Mouse (Mus musculus) CH12.LX (cell line): ENCODE results near the gene Fads3. TPM values are rescaled to one million over a fixed set of nuclear protein-coding genes. Genes with fewer than 3 reads are reported as not detected.

ENCODE experiments used
- DNase-seq: peaks from one replicate; pipeline ENCODE4 v3.0.0-alpha.2; 2013; ENCODE audit errors: extremely low read depth
- H3K27ac ChIP-seq: 2 replicates; pipeline ENCODE4 v1.5.1; 2012; ENCODE audit warnings: low read depth, mild to moderate bottlenecking, control low read depth, moderate library complexity; ENCODE audit not compliant: insufficient read depth
- H3K27me3 ChIP-seq: replicated peaks from 2 replicates; pipeline ENCODE3; 2012; ENCODE audit warnings: inconsistent platforms
- H3K36me3 ChIP-seq, 2 experiments: replicated peaks in 1 of 2; 2 replicates each; pipeline versions ENCODE3 to v1.6.1; 2012; ENCODE audit warnings: inconsistent platforms in 1 of 2, low read length in 1 of 2, mild to moderate bottlenecking in 1 of 2, mixed read lengths in 1 of 2, moderate library complexity in 1 of 2; ENCODE audit not compliant: control insufficient read depth in 1 of 2, insufficient read depth in 1 of 2
- H3K4me1 ChIP-seq, 2 experiments: 2 replicates each; pipeline ENCODE4 v1.6.1; 2012; ENCODE audit warnings: inconsistent platforms in 1 of 2, moderate library complexity in 1 of 2; ENCODE audit not compliant: insufficient read depth in 2 of 2, control insufficient read depth in 1 of 2
- H3K4me2 ChIP-seq: 2 replicates; pipeline ENCODE4 v1.6.1; 2012; ENCODE audit warnings: low read depth, mild to moderate bottlenecking, control low read depth; ENCODE audit not compliant: poor library complexity, insufficient read depth, severe bottlenecking
- H3K4me3 ChIP-seq, 3 experiments: fragments of 150-350 bp in 1 of 3; sonication (generic) in 1 of 3; replicated peaks in 1 of 3; 2 replicates each; pipeline versions ENCODE3 to v1.5.1; 2011 to 2012; ENCODE audit warnings: low read depth in 2 of 3, low read length in 2 of 3, mild to moderate bottlenecking in 2 of 3, moderate library complexity in 2 of 3, control low read depth in 1 of 3, improper control_type of control experiment in 1 of 3, inconsistent platforms in 1 of 3, mixed read lengths in 1 of 3; ENCODE audit not compliant: poor library complexity in 1 of 3
- H3K79me2 ChIP-seq: replicated peaks from 2 replicates; pipeline ENCODE4 v1.6.1; 2012; ENCODE audit warnings: mild to moderate bottlenecking, moderate library complexity; ENCODE audit not compliant: control insufficient read depth, poor library complexity, insufficient read depth, severe bottlenecking; ENCODE audit errors: extremely low read depth
- H3K9ac ChIP-seq: 2 replicates; pipeline ENCODE4 v1.6.1; 2012; ENCODE audit warnings: low read depth, mild to moderate bottlenecking, control low read depth, moderate library complexity; ENCODE audit not compliant: insufficient read depth
- H3K9me3 ChIP-seq: replicated peaks from 2 replicates; pipeline ENCODE3; 2012; ENCODE audit warnings: low read length, inconsistent platforms, mixed read lengths
- CHD2 ChIP-seq: IDR thresholded peaks from 2 replicates; pipeline ENCODE4 v1.6.1; 2011; ENCODE audit warnings: low read length, improper control_type of control experiment
- E2F4 ChIP-seq: IDR thresholded peaks from 2 replicates; pipeline ENCODE4 v1.6.1; 2011; ENCODE audit warnings: low read depth, low read length, improper control_type of control experiment; ENCODE audit not compliant: insufficient replicate concordance
- ELF1 ChIP-seq: IDR thresholded peaks from 2 replicates; pipeline ENCODE4 v1.6.1; 2014; ENCODE audit warnings: low read depth, mild to moderate bottlenecking, inconsistent platforms, low read length, improper control_type of control experiment
- HCFC1 ChIP-seq: IDR thresholded peaks from 2 replicates; pipeline ENCODE4 v1.6.1; 2012; ENCODE audit warnings: low read depth, mild to moderate bottlenecking, inconsistent platforms, low read length, improper control_type of control experiment
- IRF4 ChIP-seq: IDR thresholded peaks from 2 replicates; pipeline ENCODE4 v1.6.1; 2014; ENCODE audit warnings: low read depth, mild to moderate bottlenecking, inconsistent platforms, low read length, improper control_type of control experiment
- JUN ChIP-seq: IDR thresholded peaks from 2 replicates; pipeline ENCODE4 v1.6.1; 2011; ENCODE audit warnings: low read depth, mild to moderate bottlenecking, low read length, improper control_type of control experiment, moderate library complexity; ENCODE audit not compliant: insufficient read depth
- JUND ChIP-seq: conservative IDR thresholded peaks from 2 replicates; pipeline ENCODE4 v1.6.1; 2011; ENCODE audit warnings: low read depth, low read length, improper control_type of control experiment
- KAT2A ChIP-seq: IDR thresholded peaks from 2 replicates; pipeline ENCODE4 v1.6.1; 2012; ENCODE audit warnings: low read length, improper control_type of control experiment, inconsistent platforms; ENCODE audit not compliant: insufficient replicate concordance
- MAFK ChIP-seq: IDR thresholded peaks from 2 replicates; pipeline ENCODE4 v1.6.1; 2011; ENCODE audit warnings: low read length, improper control_type of control experiment; ENCODE audit not compliant: insufficient replicate concordance
- MAX ChIP-seq: IDR thresholded peaks from 2 replicates; pipeline ENCODE4 v1.6.1; 2011; ENCODE audit warnings: low read length, improper control_type of control experiment
- NELFE ChIP-seq: IDR thresholded peaks from 2 replicates; pipeline ENCODE4 v1.6.1; 2011; ENCODE audit warnings: low read depth, low read length, improper control_type of control experiment
- PAX5 ChIP-seq: IDR thresholded peaks from 2 replicates; pipeline ENCODE4 v1.6.1; 2012; ENCODE audit warnings: low read length, inconsistent platforms, mixed read lengths
- RAD21 ChIP-seq: IDR thresholded peaks from 2 replicates; pipeline ENCODE4 v1.6.1; 2011; ENCODE audit warnings: low read depth, mild to moderate bottlenecking, low read length, improper control_type of control experiment, moderate library complexity
- RCOR1 ChIP-seq: conservative IDR thresholded peaks from 2 replicates; pipeline ENCODE4 v1.6.1; 2012; ENCODE audit warnings: low read depth, mild to moderate bottlenecking, inconsistent platforms, low read length, improper control_type of control experiment
- SIN3A ChIP-seq: IDR thresholded peaks from 2 replicates; pipeline ENCODE4 v1.6.1; 2012; ENCODE audit warnings: low read length, improper control_type of control experiment, inconsistent platforms
- SMC3 ChIP-seq: IDR thresholded peaks from 2 replicates; pipeline ENCODE4 v1.6.1; 2011; ENCODE audit warnings: low read depth, low read length, improper control_type of control experiment
- TBP ChIP-seq: conservative IDR thresholded peaks from 2 replicates; pipeline ENCODE4 v1.6.1; 2011; ENCODE audit warnings: low read depth, low read length, improper control_type of control experiment
- USF1 ChIP-seq: IDR thresholded peaks from 2 replicates; pipeline ENCODE4 v1.6.1; 2014; ENCODE audit warnings: low read depth, mild to moderate bottlenecking, inconsistent platforms, low read length, improper control_type of control experiment
- ZC3H11A ChIP-seq: IDR thresholded peaks from 2 replicates; pipeline ENCODE4 v1.6.1; 2012; ENCODE audit warnings: low read depth, mild to moderate bottlenecking, inconsistent platforms, low read length, improper control_type of control experiment
- ZKSCAN1 ChIP-seq: IDR thresholded peaks from 2 replicates; pipeline ENCODE4 v1.6.1; 2012; ENCODE audit warnings: low read depth, inconsistent platforms, low read length, improper control_type of control experiment, borderline replicate concordance
- ZMIZ1 ChIP-seq: IDR thresholded peaks from 2 replicates; pipeline ENCODE4 v1.6.1; 2012; ENCODE audit warnings: low read depth, mild to moderate bottlenecking, inconsistent platforms, low read length, improper control_type of control experiment
- dilution Hi-C: fragments of 300-500 bp; cut with MboI; formaldehyde crosslinking; loops from 2 replicates; pipeline ENCODE4 v1.14.3; 2020; ENCODE audit warnings: low sequenced_read_pairs; ENCODE audit not compliant: extremely low pct_unique_long_range_greater_than_20kb, extremely low pct_ligation_motif_present
- in situ Hi-C: fragments of 300-500 bp; cut with MboI; formaldehyde crosslinking; loops from 3 replicates; pipeline ENCODE4 v1.14.3; 2019; ENCODE audit warnings: low sequenced_read_pairs, low pct_ligation_motif_present, low pct_unique_long_range_greater_than_20kb, mixed read lengths
- polyA plus RNA-seq: library from polyadenylated mRNA; unstranded; fragments of >175 nt; gene quantifications from 2 replicates; pipeline ENCODE4 v1.2.1, GENCODE M21; 2012; ENCODE audit warnings: low read depth; ENCODE audit not compliant: insufficient read length
- total RNA-seq, 2 experiments: library from RNA; depleted of rRNA; stranded (reverse); fragments of 300-350 nt in 1 of 2; fragments of >200 nt in 1 of 2; gene quantifications; 2 replicates each; pipeline ENCODE4 v1.2.3; 2012 to 2014

Gene Fads3
- total and polyA plus RNA-seq, 3 experiments = 0.29 to 1.1 TPM; not detected in 1

GRCm38 (mm10) chr19:9998063-9998416, 43.3 kb upstream of the Fads3 start:
- no peak for DNase-seq
- Histone ChIP-seq H3K9ac (no peak overlapping the region), H3K79me2 (no peaks in the 10 kb centered on the region), H3K27ac (no peak overlapping the region), H3K4me3 (no peak overlapping the region), H3K4me2 (no peak overlapping the region), H3K9me3 (peaks cover 4% of the 10 kb centered on the region), H3K36me3 (no peaks in the 10 kb centered on the region), H3K27me3 (no peaks in the 10 kb centered on the region), H3K4me1 (peaks cover 2 to 3% of the 10 kb centered on the region in 2 experiments; a peak in 1 of 4 replicates)
- TF ChIP-seq ZKSCAN1 = no peak
- no peak for TF ChIP-seq RAD21
- TF ChIP-seq PAX5 = no peak
- TF ChIP-seq MAX = no peak
- TF ChIP-seq JUND = no peak
- no peak for TF ChIP-seq ZC3H11A
- dilution Hi-C loops (no loop called here), in situ Hi-C loops (no loop called here)

GRCm38 (mm10) chr19:9998736-9999486, 42.5 kb upstream of the Fads3 start:
- Histone ChIP-seq H3K4me3 (no peak overlapping the region), H3K9me3 (peaks cover 4% of the 10 kb centered on the region), H3K4me1 (no peaks in the 10 kb centered on the region), H3K27me3 (no peaks in the 10 kb centered on the region), H3K27ac (no peak overlapping the region), H3K36me3 (no peaks in the 10 kb centered on the region), H3K4me2 (no peak overlapping the region), H3K79me2 (no peaks in the 10 kb centered on the region), H3K9ac (no peak overlapping the region)
- dilution Hi-C loops (no loop called here), in situ Hi-C loops (no loop called here)
- no peak for DNase-seq
- TF ChIP-seq JUND (no peak), TBP (no peak), SMC3 (no peak), JUN (no peak), KAT2A (no peak), USF1 (no peak), E2F4 (no peak), MAX (no peak), IRF4 (no peak), ZC3H11A (no peak), MAFK (no peak), SIN3A (no peak), NELFE (no peak), CHD2 (no peak), HCFC1 (no peak), RAD21 (no peak), ELF1 (no peak), RCOR1 (no peak), ZKSCAN1 (no peak), ZMIZ1 (no peak)
